Mouse (Mus musculus) R1 (cell line): Measurements from ENCODE around the gene Ndufaf4.

Source experiments
- DNase-seq: peaks from one replicate; pipeline ENCODE4 v3.0.0-alpha.2; 2018; ENCODE audit warnings: low read depth, low spot score

Gene Ndufaf4

DNA sequence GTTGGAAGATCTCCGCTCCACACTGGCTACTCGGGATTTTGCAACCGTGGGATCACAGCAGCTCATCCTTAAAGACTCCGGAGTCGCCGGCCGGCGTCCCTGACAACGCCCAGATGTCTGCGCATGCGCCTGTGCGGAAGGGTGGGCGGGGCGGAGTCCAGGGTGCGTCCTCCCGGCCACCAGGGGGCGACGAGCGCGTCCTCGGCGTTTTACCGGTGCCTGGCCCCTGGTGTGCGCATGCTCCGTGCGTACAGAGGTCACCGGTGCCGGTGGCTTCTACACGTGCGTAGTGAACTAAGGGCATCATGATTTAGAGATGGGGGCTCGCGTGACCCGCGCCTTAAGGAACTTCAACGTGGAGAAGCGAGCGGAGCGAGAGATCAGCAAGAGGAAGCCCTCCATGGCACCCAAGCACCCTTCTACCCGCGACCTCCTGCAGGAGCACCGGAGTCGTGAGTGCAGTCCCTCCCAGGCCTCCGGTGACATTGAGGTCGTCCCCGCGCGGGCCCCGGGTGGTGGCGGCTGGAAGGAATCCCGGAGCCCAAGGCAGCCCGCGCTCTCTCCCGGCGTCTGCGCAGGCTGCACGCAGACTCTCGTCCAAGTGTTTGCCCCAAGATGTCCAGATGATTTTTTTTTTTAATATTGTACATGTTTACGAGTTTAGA lies at the start of gene Ndufaf4:
TSS of gene Ndufaf4 (plus strand) at position 233 of the 665 bp plus-strand sequence.
- DNase-seq, result peak; percentile 90

GRCm38 (mm10) chr4:24850401-24851325 lies 47.2 kb upstream of the Ndufaf4 start, which contains the start of gene Klhl32:
Klhl32 (minus strand) TSS chr4:24851124.
- peak; percentile 71 for DNase-seq

GRCm38 (mm10) chr4:24865691-24866090 lies 32.2 kb upstream of the Ndufaf4 start:
- DNase-seq, result no peak

DNA sequence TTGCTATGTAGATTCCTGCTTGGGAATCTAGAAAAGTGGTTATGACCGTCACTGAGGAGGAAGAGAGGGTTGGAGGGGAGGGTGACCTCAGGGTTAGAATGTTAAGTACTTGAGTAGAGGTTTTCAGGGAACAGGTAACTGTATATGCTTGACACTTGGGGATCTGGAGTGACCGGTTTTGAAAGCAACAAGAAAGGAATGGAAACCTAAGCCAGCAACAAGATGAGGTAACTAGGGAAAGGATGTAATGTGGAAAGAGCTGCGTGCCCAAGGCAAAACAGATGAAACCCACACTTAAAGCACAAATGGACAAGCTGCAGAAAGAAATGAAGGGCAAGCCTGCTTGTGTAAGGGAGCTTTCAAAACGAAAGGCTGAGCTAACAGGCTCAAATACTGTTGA lies 28.7 kb upstream of the Ndufaf4 start:
- DNase-seq, result no peak

DNA sequence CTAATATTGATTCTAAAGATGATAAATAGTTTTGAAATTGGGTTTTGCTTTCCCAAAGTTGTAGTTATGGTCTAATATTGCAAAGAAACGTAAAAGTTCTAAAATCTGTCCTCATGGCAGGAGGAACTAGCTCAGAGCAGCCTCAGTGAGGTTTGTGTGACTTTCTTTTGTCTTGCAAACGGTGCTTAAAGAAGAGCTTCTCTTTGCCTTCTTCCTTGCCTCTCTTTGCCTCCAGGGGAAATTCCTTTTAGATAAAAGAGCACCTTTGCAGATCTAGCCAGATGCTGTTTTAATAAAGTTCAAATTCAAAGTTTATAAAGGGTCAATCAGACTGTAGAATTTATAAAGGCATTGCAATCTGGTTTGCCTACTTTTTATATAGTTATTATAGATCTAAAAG lies 8.5 kb upstream of the Ndufaf4 start:
- peak; percentile 61 for DNase-seq

- DNase-seq, result peak; percentile 83
Measured at GRCm38 (mm10) chr4:24892293-24892692, 5.6 kb upstream of the Ndufaf4 start.

DNA sequence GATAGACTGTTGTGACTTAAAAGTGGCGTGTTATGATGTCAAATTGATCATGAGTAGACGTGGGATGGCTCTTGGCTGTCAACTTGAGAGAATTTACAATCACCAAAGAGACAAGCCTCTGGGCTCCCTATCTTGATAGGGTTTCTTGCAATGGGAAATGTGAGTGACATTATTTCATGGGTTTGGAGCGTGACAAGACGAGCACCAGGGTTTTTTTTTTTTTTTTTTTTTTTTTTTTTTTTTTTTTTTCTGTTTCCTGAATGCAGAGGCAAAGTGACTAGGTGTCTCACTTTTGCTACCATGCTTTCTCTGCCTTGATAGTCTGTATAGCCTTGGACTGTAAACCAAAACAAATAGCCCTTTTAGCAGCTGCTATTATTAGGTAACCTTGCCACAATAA lies 3.3 kb upstream of the Ndufaf4 start:
- DNase-seq, result no peak

DNA sequence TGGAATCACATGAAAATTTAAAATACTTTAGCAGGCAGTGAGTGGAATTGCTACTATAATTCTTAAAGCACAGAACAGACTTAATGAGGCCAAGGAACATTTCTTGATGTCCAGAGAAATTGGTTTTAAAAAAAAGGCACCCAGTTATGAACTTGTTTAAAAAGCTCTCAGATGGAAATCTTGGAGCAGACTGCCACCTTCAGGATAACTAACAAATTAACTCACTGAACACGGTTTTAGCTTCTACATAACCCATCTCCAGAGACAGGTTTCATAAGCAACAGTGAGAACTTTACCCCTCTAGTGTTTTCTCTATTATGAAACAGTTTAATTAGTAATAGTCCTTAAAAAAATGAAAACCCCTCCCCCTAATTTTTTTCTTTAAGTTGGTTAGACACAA lies 1.1 kb upstream of the Ndufaf4 start:
- DNase-seq, result peak; percentile 61

GRCm38 (mm10) chr4:24897351-24897750 lies 532 bp upstream of the Ndufaf4 start:
- no peak for DNase-seq

- no peak for DNase-seq
Measured at GRCm38 (mm10) chr4:24898636-24899035, 753 bp downstream of the Ndufaf4 start.

DNA sequence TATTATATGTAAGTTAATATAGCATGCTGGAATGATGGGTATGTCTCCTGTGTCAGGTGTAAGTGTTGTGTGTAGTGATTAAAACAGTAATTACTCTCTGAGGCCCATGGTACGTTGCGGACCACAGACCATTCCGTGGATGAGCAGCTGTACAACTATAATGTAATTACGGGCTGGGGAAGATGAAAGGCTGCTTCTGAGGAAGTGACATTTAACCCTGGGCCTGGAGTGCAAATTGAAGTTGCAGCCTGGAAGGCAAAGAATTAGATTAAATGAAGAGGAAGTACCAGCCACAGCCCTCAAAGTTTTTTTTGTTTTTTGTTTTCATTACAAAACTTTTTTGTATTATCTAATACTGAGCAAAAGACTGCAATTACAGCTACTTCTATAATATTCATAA lies 1.3 kb downstream of the Ndufaf4 start:
- no peak for DNase-seq

GRCm38 (mm10) chr4:24907745-24908144 lies 9.9 kb downstream of the Ndufaf4 start:
- DNase-seq, result no peak

DNA sequence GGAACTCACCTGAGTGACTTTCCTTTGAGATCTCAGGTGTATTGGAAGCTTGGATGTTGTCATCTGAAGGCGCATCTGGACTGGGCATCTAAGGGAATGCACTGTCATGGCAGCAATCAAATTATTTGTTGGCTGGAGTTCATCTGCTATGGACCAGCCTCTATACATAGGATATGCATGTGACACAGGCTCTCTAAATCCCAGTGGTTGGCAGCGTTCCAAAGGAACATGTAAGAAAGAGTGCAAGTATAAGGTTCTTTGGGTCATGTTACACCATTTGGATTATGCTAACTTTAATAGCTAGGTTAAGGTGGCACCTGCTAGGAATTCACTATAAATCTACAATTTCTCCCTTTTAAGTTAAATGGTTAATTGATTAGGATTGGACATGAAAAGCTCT lies 17.7 kb downstream of the Ndufaf4 start:
- DNase-seq, result no peak

DNA sequence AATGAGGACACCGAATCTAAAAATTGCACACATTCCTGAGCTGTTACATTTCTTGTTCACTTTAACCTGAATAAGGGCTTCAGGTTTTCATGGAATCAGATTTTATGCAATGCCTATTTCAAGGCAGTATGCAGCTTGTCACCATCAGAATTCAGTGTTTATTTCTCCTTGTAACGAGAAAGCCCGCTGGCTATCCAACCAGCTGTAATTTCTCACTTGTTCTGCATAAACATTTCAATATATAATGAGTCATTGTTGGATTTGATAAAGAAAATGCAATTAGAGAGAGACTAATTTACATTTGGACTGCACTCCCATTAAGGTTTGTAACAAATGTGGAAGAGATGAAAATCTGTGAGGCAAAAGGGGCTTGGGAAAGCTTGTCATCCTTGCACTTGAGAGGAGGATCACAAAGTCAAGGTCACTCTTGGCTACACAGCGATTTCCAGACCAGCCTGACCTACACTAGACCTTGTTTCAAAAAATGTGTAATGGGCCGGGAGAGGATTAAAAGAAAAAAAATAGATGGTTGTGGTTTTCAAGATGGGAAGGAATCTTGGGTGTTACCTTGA lies 22.2 kb downstream of the Ndufaf4 start:
- no peak for DNase-seq

DNA sequence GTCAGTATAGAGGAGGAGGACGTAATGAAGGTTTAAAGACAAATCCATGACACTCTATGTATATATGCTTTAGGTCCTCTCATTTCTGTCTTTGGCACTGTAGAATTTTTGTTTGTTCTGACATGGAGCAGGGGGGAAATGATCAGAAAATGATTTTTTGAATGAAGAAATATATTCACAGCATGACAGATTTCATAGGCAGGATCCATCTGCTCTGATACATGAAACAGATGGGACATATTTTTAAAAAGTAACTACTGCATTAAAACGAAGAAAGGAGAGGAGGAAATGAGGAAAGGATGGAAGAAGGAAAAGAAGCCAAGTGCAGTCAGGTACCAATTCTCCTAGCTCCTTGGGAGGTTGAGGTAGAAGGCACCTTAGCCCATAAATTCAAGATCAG lies 26.8 kb downstream of the Ndufaf4 start:
- DNase-seq, result no peak

DNA sequence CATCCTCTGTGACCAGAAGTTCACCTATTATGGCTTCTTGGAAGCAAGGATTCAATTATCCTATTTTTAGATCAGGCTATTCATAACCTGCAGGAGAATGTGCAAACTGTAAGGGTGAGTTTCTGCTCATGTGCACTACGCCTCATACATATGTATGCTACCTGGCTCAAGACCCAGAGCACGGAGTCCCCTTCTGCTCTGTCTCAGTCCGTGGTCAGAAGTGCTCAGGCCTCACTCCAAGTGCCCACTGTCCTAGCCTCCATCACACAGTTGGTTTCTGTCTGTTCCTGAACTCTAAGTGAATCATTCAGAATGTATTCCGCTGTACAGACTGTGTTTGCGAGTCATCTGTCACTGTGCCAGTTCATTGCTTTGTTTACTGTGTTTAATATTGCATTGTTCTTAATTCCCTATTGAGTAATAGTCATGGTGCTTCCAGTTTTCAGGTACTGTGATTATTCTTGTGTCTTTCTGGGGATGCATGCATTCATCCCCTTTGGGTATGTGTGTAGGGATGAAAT lies 30.4 kb downstream of the Ndufaf4 start:
- DNase-seq, result no peak

GRCm38 (mm10) chr4:24928926-24929325 lies 31.0 kb downstream of the Ndufaf4 start:
- no peak for DNase-seq

DNA sequence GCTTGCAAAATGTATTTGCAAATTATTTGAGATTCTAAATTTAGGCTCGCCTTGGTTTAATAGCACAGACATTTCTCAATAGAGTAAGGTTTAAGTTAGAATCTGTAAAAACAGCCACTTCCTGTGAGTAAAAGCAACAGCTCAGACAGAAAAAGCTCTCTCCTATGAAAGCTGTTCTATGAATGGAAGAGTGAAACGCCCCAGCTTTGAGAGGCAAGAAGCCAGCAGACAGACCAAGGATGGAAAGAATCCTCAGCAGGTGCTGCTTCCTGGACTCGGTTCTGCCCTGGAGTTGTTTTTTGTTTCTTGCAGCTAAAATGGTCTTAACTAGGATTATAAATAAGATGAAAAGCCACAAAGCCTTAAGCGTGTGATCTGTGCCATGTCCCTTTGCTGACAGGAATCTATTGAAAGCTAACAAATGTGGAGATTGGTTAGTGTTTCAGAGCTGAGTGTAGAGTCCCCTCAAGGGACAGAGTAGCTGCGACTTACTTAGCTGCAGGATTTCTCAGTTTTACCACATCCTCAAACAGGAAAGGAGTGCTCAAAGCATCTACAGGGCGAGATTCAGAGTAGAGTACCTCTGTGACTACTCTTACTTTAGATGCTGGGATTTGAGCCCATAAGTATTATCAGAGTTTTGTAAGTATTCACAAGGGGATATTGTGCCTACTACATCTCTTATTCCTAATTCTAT lies 45.0 kb downstream of the Ndufaf4 start:
- no peak for DNase-seq
